Mouse (Mus musculus): ENCODE data around the gene Cdk16. TPM values are rescaled to one million over a fixed set of nuclear protein-coding genes. Genes with fewer than 3 reads are reported as not detected.

The Cdk16 gene
- 9.9 TPM for polyA plus RNA-seq (2017; shearing (Covaris generic))

DNA sequence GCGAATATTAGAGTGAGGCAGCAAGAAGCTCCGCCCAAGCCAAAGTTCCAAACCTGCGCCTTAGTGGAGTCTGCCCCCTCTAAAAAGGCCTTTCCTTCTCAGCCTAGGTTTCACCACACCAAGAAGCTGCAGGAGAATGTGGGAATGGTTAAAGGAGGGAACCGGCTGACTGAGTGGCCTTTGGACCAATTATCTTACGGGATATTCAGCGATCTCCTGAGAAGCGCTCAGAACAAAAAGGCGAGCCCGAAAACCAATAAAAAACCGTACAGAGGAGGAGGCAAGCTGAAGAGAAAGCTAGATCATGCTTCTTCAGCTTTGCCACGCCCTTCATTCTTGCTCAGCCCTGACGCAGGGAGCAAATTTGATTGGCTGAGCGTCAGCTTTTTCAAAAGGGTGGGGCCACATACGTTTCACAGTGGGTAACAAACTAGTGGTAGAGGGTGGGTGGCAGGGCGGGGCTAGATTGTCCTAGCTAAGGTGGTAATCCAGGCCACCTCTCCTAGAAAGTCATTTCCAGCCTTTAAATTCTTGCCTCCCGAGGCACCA is at the start of gene Cdk16:
Cdk16 (plus strand) TSS at position 436 of the 549 bp plus-strand sequence.

DNA sequence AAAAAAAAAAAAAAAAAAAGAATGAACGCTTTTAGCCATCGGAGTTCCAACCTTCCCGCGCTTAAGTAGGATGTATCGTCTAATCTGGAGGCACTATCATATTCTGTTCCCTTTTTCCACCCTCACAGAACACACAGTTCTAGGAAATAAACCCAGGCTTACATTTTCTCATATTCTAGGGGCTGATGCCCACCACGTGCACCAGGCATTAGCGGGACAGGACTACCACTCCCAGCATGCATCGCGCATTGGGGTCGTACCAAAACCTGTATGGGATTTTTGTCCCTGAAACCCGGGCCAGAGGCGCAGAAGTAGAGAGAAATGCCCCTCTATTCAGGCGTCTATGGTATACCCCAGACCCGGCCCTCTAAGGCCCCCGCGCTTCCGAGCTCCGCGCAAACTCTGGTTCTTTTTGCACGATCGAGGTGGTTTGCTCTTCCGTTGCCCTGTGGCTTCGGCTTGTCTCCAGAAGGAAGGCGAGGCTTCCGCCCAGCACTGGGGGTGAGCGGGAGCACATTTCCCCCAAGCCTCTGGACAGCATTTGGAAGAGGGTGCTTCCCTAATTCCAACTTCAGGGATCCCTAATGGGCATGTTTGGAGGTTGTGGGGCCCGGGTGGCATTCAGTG is 29.6 kb upstream of the Cdk16 start, which contains the start of gene Uba1:
Uba1 (plus strand) TSS at position 301 of the 627 bp plus-strand sequence.

DNA sequence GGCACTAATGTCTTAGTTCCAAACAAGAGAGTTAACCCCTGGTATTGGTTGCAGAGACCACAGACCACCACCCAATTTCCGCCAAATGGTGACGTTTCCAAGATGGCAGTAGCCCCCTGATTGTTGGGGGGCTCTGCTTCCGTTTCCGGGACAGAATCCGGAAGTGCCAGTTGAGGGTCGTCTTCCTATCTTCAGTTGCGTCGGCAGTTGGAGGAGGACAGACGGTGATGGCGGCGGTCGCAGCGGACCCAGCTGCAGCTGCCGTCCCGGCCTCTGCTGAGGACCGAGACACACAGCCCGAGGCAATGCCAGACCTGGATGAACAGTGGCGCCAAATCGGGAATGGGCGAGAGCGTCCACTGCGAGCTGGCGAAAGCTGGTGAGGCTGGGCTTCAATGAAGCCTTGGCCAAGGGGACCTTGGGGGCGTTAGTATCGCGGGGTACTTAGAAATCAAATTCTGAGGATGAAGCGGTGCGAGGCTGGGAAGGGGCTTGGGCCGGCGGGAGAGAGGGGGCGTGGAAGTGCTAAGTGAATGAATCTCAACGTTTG is 16.1 kb downstream of the Cdk16 start, which contains the start of gene Usp11:
Usp11 (plus strand) TSS at position 166 of the 550 bp plus-strand sequence.

Other genes starting within 250 kb of the Cdk16 start
- gene Rgn, start 138.2 kb upstream of the Cdk16 start, polyA plus RNA-seq (2017; shearing (Covaris generic)) = not detected
- gene Rbm10, start 70.5 kb upstream of the Cdk16 start, polyA plus RNA-seq (2017; shearing (Covaris generic)) = 69.8 TPM
- 220 TPM for gene Ndufb11, start 70.3 kb upstream of the Cdk16 start, polyA plus RNA-seq (2017; shearing (Covaris generic))
- 274 TPM for gene Uba1, start 29.6 kb upstream of the Cdk16 start, polyA plus RNA-seq (2017; shearing (Covaris generic))
- 24.0 TPM for gene Usp11, start 16.0 kb downstream of the Cdk16 start, polyA plus RNA-seq (2017; shearing (Covaris generic))
- gene Araf, start 109.9 kb downstream of the Cdk16 start, polyA plus RNA-seq (2017; shearing (Covaris generic)) = 202 TPM
- not detected for gene Timp1, start 182.2 kb downstream of the Cdk16 start, polyA plus RNA-seq (2017; shearing (Covaris generic))
- gene Syn1, start 233.1 kb downstream of the Cdk16 start, polyA plus RNA-seq (2017; shearing (Covaris generic)) = 0.09 TPM
- 4.9 TPM for gene Cfp, start 243.6 kb downstream of the Cdk16 start, polyA plus RNA-seq (2017; shearing (Covaris generic))